Mouse (Mus musculus): Measurements from ENCODE around the gene Lrrc8c. TPM values are rescaled to one million over a fixed set of nuclear protein-coding genes. Genes with fewer than 3 reads are reported as not detected.

The Lrrc8c gene
- total and polyA plus RNA-seq, 3 experiments = 33.0 to 46.0 TPM; not detected in 1

DNA sequence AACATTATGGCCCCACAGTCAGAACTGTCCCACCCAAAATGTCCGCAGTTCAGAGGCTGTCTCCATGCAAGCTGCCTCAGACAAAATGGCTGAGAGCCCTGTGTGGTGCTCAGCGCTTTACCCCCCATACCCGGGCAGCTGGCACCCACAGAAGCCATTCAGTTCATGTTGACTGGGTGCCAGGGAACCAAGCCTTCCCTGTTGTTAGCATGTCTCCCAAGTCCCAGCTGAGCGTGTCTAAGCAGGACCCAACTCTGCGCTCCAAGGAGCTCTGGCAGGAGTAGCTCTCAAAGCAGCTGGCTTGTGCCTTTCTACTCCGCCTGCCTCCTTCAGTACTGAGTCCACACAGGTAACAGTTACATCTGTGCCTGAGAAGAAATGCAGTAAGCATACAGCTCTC lies 34.9 kb upstream of the Lrrc8c start:
- Histone ChIP-seq H3K9ac (ENCODE audit: control insufficient read depth, low read depth, low read length, poor library complexity, severe bottlenecking) (no peak overlapping the region), H3K9me3 (replicated peaks; ENCODE audit: insufficient read depth, low read length) (no peaks in the 10 kb centered on the region), H3K4me3 (ENCODE audit: control insufficient read depth in 1 of 2, insufficient read depth in 1 of 2, low read depth in 2 of 2, low read length in 2 of 2) (no peak overlapping the region), H3K27me3 (ENCODE audit: control insufficient read depth in 1 of 2, insufficient read depth in 2 of 2, low read length in 2 of 2) (no peaks in the 10 kb centered on the region), H3K27ac (ENCODE audit: control insufficient read depth, low read depth, low read length) (no peak overlapping the region), H3K79me2 (ENCODE audit: control insufficient read depth, insufficient read depth, low read length, poor library complexity) (no peaks in the 10 kb centered on the region), H3K4me1 (ENCODE audit: control insufficient read depth in 1 of 2, insufficient read depth in 2 of 2, low read length in 2 of 2) (no peaks in the 10 kb centered on the region), H3K36me3 (ENCODE audit: control insufficient read depth in 1 of 2, insufficient read depth in 2 of 2, low read length in 2 of 2) (peaks cover 0 to 2% of the 10 kb centered on the region in 2 experiments; a peak in 1 of 4 replicates)
- DNase-seq (ENCODE audit: low read depth, low spot score) = no peak
- TF ChIP-seq POLR2AphosphoS5 (IDR thresholded peaks at IDR 0.05; ENCODE audit: borderline replicate concordance, low read depth, low read length) (no peak), EP300 (IDR thresholded peaks at IDR 0.05; ENCODE audit: low read depth in 1 of 2, low read length in 2 of 2) (no peak), CHD1 (IDR thresholded peaks at IDR 0.05; ENCODE audit: low read depth, low read length) (no peak), ZNF384 (IDR thresholded peaks at IDR 0.05; ENCODE audit: low read depth, low read length) (no peak), CTCF (IDR thresholded peaks at IDR 0.05 in 2 of 3, conservative IDR thresholded peaks at IDR 0.05 in 1 of 3; ENCODE audit: control insufficient read depth in 1 of 3, insufficient read depth in 1 of 3, low read depth in 2 of 3, low read length in 3 of 3, poor library complexity in 1 of 3, severe bottlenecking in 1 of 3) (no peak), MYB (IDR thresholded peaks at IDR 0.05; ENCODE audit: low read depth, low read length) (no peak), ZC3H11A (IDR thresholded peaks at IDR 0.05; ENCODE audit: low read depth, low read length) (no peak), POLR2AphosphoS2 (IDR thresholded peaks at IDR 0.05; ENCODE audit: low read length) (no peak), RAD21 (IDR thresholded peaks at IDR 0.05; ENCODE audit: low read depth, low read length) (no peak), MAFK (IDR thresholded peaks at IDR 0.05; ENCODE audit: borderline replicate concordance, low read depth, low read length) (no peak), POLR2A (IDR thresholded peaks at IDR 0.05; ENCODE audit: control insufficient read depth in 1 of 2, insufficient read depth in 1 of 2, low read depth in 1 of 2, low read length in 2 of 2, poor library complexity in 1 of 2) (no peak), SIN3A (IDR thresholded peaks at IDR 0.05; ENCODE audit: low read length) (no peak), USF1 (IDR thresholded peaks at IDR 0.05; ENCODE audit: low read depth, low read length) (no peak), UBTF (IDR thresholded peaks at IDR 0.05; ENCODE audit: borderline replicate concordance, insufficient read depth, low read depth, low read length) (no peak), SMC3 (IDR thresholded peaks at IDR 0.05; ENCODE audit: low read depth, low read length) (no peak), MAZ (IDR thresholded peaks at IDR 0.05; ENCODE audit: low read depth, low read length) (no peak), MEF2A (IDR thresholded peaks at IDR 0.05; ENCODE audit: extremely low read depth, insufficient replicate concordance, low read depth, low read length, poor library complexity, severe bottlenecking) (no peak)

DNA sequence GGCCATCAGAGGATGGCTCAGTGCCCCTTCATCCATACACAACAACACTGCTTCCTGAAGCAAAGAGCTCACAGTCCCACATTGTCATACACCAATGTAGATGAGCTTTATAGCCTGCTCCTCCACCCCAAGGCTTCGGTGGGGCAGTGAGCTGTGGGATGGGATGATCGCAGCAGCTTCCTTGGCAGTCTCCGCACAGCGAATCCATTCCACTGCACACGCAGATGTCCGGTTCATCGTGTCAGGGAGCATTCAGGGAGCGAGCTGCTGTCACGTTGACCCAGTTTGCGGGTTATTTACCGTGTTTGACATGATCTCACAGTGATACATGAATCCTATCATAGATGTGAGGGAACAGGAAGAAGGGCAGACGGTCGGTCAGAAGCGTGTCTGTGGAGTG lies 34.3 kb upstream of the Lrrc8c start:
- no peaks in the 10 kb centered on the region for H3K27me3 ChIP-seq (ENCODE audit: control insufficient read depth in 1 of 2, insufficient read depth in 2 of 2, low read length in 2 of 2)
- peaks cover 0 to 2% of the 10 kb centered on the region in 2 experiments; a peak in 1 of 4 replicates for H3K36me3 ChIP-seq (ENCODE audit: control insufficient read depth in 1 of 2, insufficient read depth in 2 of 2, low read length in 2 of 2)
- TF ChIP-seq TBP (IDR thresholded peaks at IDR 0.05; ENCODE audit: low read depth, low read length) (no peak), GATA1 (IDR thresholded peaks at IDR 0.05; ENCODE audit: low read depth, low read length) (no peak), MEF2A (IDR thresholded peaks at IDR 0.05; ENCODE audit: extremely low read depth, insufficient replicate concordance, low read depth, low read length, poor library complexity, severe bottlenecking) (no peak), POLR2AphosphoS5 (IDR thresholded peaks at IDR 0.05; ENCODE audit: borderline replicate concordance, low read depth, low read length) (no peak), ZKSCAN1 (IDR thresholded peaks at IDR 0.05; ENCODE audit: low read depth, low read length) (no peak), RAD21 (IDR thresholded peaks at IDR 0.05; ENCODE audit: low read depth, low read length) (no peak), BHLHE40 (IDR thresholded peaks at IDR 0.05; ENCODE audit: borderline replicate concordance, low read depth, low read length) (no peak), ZMIZ1 (IDR thresholded peaks at IDR 0.05; ENCODE audit: low read depth, low read length) (no peak), JUND (IDR thresholded peaks at IDR 0.05; ENCODE audit: low read depth, low read length) (no peak), NRF1 (IDR thresholded peaks at IDR 0.05; ENCODE audit: insufficient read depth, low read depth, low read length, poor library complexity, severe bottlenecking) (no peak), CHD1 (IDR thresholded peaks at IDR 0.05; ENCODE audit: low read depth, low read length) (no peak), USF2 (IDR thresholded peaks at IDR 0.05; ENCODE audit: borderline replicate concordance in 1 of 2, insufficient read depth in 1 of 2, low read depth in 1 of 2, low read length in 2 of 2) (no peak), MAFK (IDR thresholded peaks at IDR 0.05; ENCODE audit: borderline replicate concordance, low read depth, low read length) (no peak), CTCF (IDR thresholded peaks at IDR 0.05 in 2 of 3, conservative IDR thresholded peaks at IDR 0.05 in 1 of 3; ENCODE audit: control insufficient read depth in 1 of 3, insufficient read depth in 1 of 3, low read depth in 2 of 3, low read length in 3 of 3, poor library complexity in 1 of 3, severe bottlenecking in 1 of 3) (no peak), MAX (IDR thresholded peaks at IDR 0.05; ENCODE audit: low read length) (no peak)
- DNase-seq (ENCODE audit: low read depth, low spot score) = no peak
- no peak overlapping the region for H3K27ac ChIP-seq (ENCODE audit: control insufficient read depth, low read depth, low read length)
- H3K9ac ChIP-seq (ENCODE audit: control insufficient read depth, low read depth, low read length, poor library complexity, severe bottlenecking) = no peak overlapping the region
- H3K9me3 ChIP-seq (replicated peaks; ENCODE audit: insufficient read depth, low read length) = no peaks in the 10 kb centered on the region
- no peaks in the 10 kb centered on the region for H3K4me1 ChIP-seq (ENCODE audit: control insufficient read depth in 1 of 2, insufficient read depth in 2 of 2, low read length in 2 of 2)
- no peak overlapping the region for H3K4me3 ChIP-seq (ENCODE audit: control insufficient read depth in 1 of 2, insufficient read depth in 1 of 2, low read depth in 2 of 2, low read length in 2 of 2)
- H3K79me2 ChIP-seq (ENCODE audit: control insufficient read depth, insufficient read depth, low read length, poor library complexity) = no peaks in the 10 kb centered on the region

Measured in MEL (cell line).